Mouse (Mus musculus) embryonic facial prominence, embryonic 10.5 days (tissue): Measurements from ENCODE around the gene Lmx1a. TPM values are rescaled to one million over a fixed set of nuclear protein-coding genes. Genes with fewer than 3 reads are reported as not detected.

Source experiments
- DNase-seq: peaks from one replicate; pipeline ENCODE4 v3.0.0-alpha.2; 2017; ENCODE audit warnings: low spot score
- H3K27ac ChIP-seq: fragments of 300-500 bp; sonication (generic); replicated peaks from 2 replicates; pipeline ENCODE4 v1.5.1; 2016; ENCODE audit warnings: mild to moderate bottlenecking
- H3K27me3 ChIP-seq: fragments of 300-500 bp; sonication (generic); replicated peaks from 2 replicates; pipeline ENCODE4 v1.6.1; 2016; ENCODE audit warnings: low read depth, mild to moderate bottlenecking; ENCODE audit not compliant: poor library complexity, severe bottlenecking
- H3K36me3 ChIP-seq: fragments of 300-500 bp; sonication (generic); replicated peaks from 2 replicates; pipeline ENCODE4 v1.6.1; 2016; ENCODE audit warnings: mild to moderate bottlenecking, moderate library complexity
- H3K4me1 ChIP-seq: fragments of 300-500 bp; sonication (generic); 2 replicates; pipeline ENCODE4 v1.6.1; 2016
- H3K4me3 ChIP-seq: fragments of 300-500 bp; sonication (generic); 2 replicates; pipeline ENCODE4 v1.5.1; 2016; ENCODE audit warnings: mild to moderate bottlenecking, moderate library complexity
- H3K9me3 ChIP-seq: fragments of 300-500 bp; sonication (generic); 2 replicates; pipeline ENCODE4 v1.6.1; 2016; ENCODE audit warnings: mild to moderate bottlenecking
- WGBS: fragments of 180-500 bp; shearing (Covaris S2); methylation state at CpG from one replicate; pipeline ENCODE4 v1.1.7; 2016; 5-methylcytosine and 5-hydroxymethylcytosine counted together
- polyA plus RNA-seq: library from polyadenylated mRNA; unstranded; fragments of >200 nt; fragmentation: Nextera tagmentation; extraction: Ambion mirVana; gene quantifications from 2 replicates; pipeline ENCODE4 v1.2.1, GENCODE M21; 2016

The Lmx1a gene
- polyA plus RNA-seq, 1 experiment from 2014 or later, result 2.6 TPM

DNA sequence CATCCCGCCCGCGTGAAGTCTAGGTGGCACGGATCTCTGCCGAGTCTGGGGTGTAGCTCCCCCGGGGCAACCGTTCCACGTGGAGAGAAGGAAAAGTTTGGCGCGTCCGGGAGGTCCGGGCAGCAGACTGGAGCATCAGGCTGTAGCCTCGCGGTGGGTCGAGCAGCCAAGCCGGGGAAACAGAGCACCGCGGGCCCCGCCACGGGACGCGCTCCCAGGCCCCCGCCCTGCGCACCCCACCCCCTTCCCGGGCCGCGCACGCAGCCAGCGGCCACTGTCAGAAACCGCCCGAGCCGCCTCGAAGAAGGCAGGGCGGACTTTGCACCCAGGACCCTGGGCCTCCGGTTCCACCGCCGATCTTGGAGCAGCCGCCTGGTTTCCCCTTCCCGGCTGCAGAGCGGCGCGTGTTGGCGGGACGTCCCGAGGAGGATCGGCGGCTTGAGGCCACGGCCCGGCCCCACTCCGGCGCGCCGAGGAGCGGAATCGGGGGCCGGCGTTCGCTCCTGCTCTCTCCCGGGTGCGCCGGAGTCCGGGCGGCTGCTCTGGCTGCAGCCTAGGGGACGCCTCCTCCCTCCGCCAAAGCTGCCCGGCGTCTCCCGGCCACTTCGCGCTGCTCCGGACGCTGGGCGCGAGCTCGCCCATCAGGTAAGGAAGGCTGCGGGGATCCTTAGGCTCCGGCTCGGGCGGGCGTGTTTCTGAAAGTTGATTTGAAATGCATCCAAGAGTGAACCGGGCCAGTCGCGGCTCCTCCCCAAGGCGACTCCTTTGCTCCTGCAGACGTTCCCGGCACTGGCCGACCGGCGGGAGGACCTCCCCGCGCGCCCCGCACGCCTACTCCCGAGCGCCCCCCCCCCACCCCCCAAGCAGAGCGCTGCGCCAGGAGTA, 448 bp upstream of the Lmx1a start:
- Histone ChIP-seq H3K27me3 (peaks cover 82% of the 10 kb centered on the region), H3K27ac (peak overlapping the region; percentile 54), H3K4me3 (peak overlapping the region; percentile 68), H3K4me1 (peaks cover 30% of the 10 kb centered on the region), H3K36me3 (no peaks in the 10 kb centered on the region), H3K9me3 (peaks cover 6% of the 10 kb centered on the region; the same call in 1 of the 2 replicates)
- under 1% methylated on average over 98 of the region's 98 CpGs for WGBS
- DNase-seq, result peak; percentile 72

DNA sequence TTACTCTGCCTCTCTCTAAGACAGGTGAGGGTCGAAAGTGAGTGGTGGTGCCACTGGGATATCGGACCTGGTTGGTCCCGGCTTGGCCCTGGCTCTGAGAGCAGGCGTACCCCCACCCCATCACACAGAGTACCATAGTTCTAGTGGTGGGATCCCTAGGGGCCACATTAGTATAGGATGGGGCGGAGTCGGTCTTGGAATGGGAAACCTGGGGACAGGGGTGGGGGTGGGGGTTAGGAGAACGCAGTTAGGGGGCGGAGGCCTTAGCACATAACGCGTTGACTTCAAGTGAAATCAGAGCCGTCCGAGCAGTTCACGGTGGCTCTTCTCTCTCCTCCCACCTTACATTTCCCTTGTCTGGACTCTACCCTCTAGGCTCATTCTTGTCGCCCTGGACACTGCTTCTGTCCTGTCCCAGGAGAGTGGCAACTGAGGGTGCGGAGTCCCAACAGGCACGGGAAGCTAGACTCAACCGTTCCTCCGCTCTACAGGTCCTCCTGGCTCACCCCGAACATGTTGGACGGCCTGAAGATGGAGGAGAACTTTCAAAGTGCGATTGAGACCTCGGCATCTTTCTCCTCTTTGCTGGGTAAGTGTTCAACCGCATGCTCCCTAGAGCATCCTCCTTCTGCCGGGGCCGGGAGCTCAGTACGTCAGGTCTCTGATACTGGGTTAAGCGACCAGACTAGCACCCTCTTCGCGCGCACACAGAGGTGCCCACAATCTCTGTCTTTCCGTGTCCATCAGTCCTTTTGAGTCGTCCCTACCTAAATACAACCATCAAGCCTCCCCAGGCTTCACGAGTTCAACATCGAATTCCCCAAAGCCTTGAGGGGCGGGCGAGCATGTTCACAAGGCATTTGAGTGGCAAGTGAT, 463 bp downstream of the Lmx1a start:
- WGBS, result 2% methylated on average over 36 of the region's 36 CpGs
- H3K4me1 ChIP-seq, result peaks cover 30% of the 10 kb centered on the region
- peaks cover 91% of the 10 kb centered on the region for H3K27me3 ChIP-seq
- peak; percentile 54 for DNase-seq
- peak overlapping the region; percentile 68 for H3K4me3 ChIP-seq
- peaks cover 3% of the 10 kb centered on the region; the same call in 1 of the 2 replicates for H3K9me3 ChIP-seq
- no peaks in the 10 kb centered on the region for H3K36me3 ChIP-seq
- H3K27ac ChIP-seq, result no peak overlapping the region; the same call in 1 of the 2 replicates

DNA sequence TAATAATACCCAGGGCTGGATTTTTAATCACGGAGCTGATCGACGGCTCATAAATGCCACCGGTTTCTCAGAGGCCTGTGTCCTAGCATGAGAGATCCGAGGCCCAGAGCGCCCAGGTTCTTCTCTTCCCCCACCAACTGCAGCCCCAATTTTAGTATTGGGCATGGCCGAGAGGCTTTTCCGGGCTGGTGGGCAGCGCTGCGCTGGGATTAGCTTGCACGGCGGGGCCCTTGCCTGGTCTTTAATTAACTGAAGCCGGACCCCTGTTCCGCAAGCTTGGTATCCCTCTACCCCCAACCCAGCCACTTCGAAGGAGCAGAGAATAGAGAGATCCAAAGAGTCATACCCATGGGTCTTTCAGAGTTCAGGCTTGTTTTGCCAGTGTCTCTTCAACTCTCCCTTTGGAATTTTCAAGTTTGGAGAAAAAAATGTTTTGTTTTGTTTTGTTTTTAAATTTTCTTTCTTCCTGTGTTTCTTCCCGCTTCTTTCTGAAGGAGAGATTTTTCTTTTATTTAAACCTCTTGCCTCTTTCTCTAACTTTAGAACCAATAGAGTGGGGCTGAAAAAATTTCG, 1.2 kb downstream of the Lmx1a start:
- DNase-seq, result peak; percentile 55
- Histone ChIP-seq H3K27me3 (peaks cover 98% of the 10 kb centered on the region), H3K4me1 (peaks cover 30% of the 10 kb centered on the region), H3K9me3 (no peaks in the 10 kb centered on the region), H3K27ac (no peak overlapping the region), H3K4me3 (peak overlapping the region; percentile 68; the same call in 1 of the 2 replicates), H3K36me3 (no peaks in the 10 kb centered on the region)
- WGBS, result under 1% methylated on average over 17 of the region's 17 CpGs

DNA sequence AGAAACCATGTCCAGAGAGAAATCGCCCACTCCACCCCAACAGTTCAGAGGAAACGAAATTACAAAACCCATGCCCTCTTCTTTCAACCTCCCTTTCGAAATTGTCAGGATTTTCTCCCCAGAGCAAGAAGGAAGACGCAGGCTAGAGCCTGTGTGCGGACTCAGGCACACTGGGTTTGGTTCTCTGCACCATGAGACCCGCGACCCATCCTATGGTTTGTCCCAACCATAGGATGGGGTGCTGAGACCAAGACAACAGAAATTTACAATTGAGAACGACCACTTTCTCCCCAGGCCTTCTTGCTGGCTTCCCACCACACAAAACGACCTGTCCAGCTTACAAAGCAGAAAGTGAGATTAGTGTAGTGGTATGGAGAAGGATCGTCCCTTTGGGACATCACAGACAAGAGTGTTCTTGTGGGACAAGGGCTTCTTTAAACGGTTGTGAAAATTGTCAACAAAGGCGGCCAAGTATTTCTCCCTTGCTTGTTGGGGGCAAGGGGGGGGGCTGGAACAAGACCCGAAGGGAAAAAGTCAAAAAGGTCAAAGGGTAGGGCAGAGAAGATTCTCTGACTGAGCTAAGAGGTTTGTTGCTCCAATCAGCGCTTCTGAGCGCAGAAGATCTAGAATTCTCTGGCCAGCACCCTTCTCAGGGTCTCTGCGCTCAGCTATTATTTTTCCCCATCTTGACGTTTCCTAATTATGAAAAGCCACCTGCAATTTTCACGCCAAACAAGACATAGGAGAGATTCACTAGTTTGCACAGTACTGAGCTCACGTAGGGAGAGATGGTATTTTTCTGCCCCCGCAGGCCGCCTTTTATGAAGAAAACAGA, 1.9 kb downstream of the Lmx1a start:
- peak; percentile 52 for DNase-seq
- Histone ChIP-seq H3K4me3 (peak overlapping the region; percentile 16; the same call in 1 of the 2 replicates), H3K27me3 (peaks cover 100% of the 10 kb centered on the region), H3K4me1 (peaks cover 30% of the 10 kb centered on the region), H3K9me3 (no peaks in the 10 kb centered on the region), H3K27ac (no peak overlapping the region), H3K36me3 (no peaks in the 10 kb centered on the region)
- 1% methylated on average over 21 of the region's 21 CpGs for WGBS

DNA sequence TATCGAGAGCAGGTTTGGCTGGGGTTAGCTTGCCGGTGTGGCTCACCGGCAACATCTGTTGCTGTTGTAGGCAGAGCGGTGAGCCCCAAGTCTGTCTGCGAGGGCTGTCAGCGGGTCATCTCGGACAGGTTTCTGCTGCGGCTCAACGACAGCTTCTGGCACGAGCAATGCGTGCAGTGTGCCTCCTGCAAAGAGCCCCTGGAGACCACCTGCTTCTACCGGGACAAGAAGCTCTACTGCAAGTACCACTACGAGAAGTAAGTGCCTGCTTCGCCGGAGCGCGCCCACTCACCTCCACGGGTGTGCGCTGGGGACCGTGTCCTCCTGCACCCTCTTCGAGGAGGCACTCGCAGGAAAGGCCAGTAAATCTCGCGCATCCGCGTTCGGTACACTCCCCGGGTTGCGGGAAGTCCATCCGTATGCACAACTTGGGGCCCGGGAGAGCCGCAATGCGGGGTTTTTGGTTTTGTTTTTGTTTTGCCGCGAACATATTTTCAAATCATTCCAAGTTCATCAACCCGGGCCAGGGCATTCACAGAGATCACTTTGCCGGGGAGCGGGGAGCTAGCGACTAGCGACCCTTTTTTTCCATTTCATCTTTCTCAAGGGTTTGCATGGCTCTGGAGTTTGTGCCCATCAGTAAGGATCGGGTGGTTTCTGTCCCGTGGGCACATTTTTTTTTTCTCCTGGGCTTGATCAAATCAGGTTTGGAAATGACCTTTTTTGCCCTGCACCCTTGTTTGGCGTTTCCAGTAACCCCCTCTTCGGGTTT, 3.1 kb downstream of the Lmx1a start:
- peak; percentile 67 for DNase-seq
- no peaks in the 10 kb centered on the region for H3K9me3 ChIP-seq
- H3K36me3 ChIP-seq, result no peaks in the 10 kb centered on the region
- H3K27ac ChIP-seq, result no peak overlapping the region
- under 1% methylated on average over 44 of the region's 44 CpGs for WGBS
- H3K4me1 ChIP-seq, result peaks cover 30% of the 10 kb centered on the region
- H3K4me3 ChIP-seq, result peak overlapping the region; percentile 43
- H3K27me3 ChIP-seq, result peaks cover 100% of the 10 kb centered on the region

DNA sequence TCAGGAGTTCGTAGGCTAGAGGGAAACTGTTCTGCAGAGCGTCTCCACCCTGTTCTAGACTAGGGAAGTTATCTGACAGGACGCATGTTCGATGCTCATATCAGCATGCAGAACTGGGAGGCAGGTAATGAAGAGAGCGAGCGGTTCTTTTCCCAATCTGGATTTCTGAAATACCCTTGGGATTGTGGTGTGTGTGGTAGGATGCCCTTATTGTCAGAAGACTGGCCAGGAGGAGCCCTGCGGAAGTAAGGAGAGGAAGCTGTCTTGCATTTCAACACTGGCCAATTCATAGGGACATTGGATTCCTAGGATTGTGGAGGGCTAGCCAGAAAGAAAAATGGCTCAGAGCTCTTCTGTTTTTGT, 3.6 kb downstream of the Lmx1a start:
- Histone ChIP-seq H3K36me3 (no peaks in the 10 kb centered on the region), H3K27me3 (peaks cover 99% of the 10 kb centered on the region), H3K4me1 (peaks cover 30% of the 10 kb centered on the region), H3K4me3 (no peak overlapping the region; the same call in none of the 2 replicates), H3K27ac (no peak overlapping the region), H3K9me3 (no peaks in the 10 kb centered on the region)
- peak; percentile 41 for DNase-seq
- 2% methylated on average over 7 of the region's 7 CpGs for WGBS

DNA sequence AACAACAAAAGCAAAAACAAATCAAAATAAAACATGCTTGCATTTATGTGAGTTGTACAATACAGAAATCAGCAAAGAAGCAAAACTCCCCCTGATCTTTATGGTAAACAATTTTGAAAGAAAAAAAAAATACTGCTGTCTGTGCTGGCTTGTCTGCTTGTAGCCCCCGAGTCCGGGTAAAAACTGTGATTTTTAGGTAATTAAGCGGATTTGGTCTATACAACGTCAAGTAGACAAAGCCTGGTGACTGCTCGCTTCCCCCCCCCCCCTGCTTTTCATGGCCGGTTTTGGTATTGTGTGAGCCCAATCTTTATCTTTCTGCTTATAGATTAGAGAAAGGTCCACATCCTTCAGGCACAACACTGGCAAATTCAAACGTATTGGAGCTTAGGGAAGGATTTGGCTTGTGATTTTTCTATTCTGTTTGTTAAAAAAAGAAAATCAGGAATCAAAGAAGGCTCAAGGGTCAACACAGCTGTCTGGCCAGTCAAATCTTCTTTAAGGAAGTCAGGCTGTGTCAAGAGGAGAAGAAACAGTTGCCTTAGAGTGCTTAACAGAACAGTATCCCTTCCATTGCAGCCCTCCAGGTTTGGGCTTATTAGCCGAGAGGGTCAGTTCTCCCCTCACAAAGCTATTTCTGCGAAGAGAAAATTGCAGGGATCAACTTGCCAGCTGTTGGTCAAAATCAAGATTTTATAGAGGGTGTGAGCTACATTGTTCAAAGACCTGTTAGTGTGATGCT, 4.6 kb downstream of the Lmx1a start:
- Histone ChIP-seq H3K27ac (no peak overlapping the region), H3K36me3 (no peaks in the 10 kb centered on the region), H3K9me3 (no peaks in the 10 kb centered on the region), H3K4me3 (no peak overlapping the region), H3K4me1 (peaks cover 23% of the 10 kb centered on the region), H3K27me3 (peaks cover 99% of the 10 kb centered on the region)
- 1% methylated on average over 9 of the region's 9 CpGs for WGBS
- no peak for DNase-seq

DNA sequence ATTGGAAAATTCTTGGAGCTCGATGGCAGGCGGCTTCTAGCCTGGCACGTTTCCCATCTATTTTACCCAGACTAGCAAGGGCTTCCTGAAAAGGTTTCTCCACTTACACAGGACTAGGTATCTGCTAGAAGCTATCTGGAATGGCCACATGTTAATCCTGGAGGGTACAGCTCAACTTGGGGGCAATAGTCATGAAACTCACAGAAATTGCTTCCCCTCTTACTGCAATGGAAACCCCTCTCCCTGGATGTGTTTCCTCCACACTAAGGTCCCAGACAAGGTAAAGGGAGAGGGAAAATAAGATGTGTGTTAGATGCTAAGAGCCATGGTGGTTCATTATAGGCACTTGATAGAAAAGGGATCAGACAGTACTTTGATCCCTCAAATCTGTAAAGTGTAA, 5.7 kb downstream of the Lmx1a start:
- Histone ChIP-seq H3K4me1 (peaks cover 14% of the 10 kb centered on the region), H3K27ac (no peak overlapping the region), H3K36me3 (no peaks in the 10 kb centered on the region), H3K4me3 (no peak overlapping the region), H3K9me3 (no peaks in the 10 kb centered on the region), H3K27me3 (peaks cover 99% of the 10 kb centered on the region)
- DNase-seq, result no peak
- WGBS, result 25% methylated on average over 3 of the region's 3 CpGs

DNA sequence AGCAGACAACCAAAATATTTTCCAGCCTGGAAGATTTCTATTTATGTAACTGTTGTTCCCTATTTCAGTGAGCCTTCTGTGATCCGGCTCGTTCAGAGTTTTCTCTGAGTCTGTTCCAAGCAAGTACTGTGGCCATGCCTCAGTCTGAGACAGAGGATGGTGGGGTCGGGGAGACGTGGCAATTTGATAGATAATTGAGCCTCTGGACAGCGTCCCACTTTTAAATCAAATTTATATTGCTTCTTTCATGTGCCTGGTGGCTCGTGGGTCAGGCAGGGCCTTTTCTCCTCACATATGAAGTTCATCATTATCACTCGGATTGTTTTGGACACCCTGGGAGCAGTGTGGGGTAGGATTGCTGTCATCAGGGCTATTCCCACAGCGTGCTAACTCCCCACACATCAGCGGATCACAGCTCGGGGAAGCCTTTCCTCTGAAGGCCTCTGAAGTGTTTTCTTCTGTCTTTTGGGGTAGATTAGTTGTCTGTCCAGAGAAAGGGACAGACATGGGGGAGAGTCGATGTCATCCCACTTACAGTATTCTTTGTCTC, 6.9 kb downstream of the Lmx1a start:
- Histone ChIP-seq H3K27me3 (peaks cover 99% of the 10 kb centered on the region), H3K36me3 (no peaks in the 10 kb centered on the region), H3K4me3 (no peak overlapping the region), H3K4me1 (peaks cover 22% of the 10 kb centered on the region), H3K27ac (no peak overlapping the region), H3K9me3 (no peaks in the 10 kb centered on the region)
- WGBS, result 36% methylated on average over 11 of the region's 11 CpGs
- no peak for DNase-seq

DNA sequence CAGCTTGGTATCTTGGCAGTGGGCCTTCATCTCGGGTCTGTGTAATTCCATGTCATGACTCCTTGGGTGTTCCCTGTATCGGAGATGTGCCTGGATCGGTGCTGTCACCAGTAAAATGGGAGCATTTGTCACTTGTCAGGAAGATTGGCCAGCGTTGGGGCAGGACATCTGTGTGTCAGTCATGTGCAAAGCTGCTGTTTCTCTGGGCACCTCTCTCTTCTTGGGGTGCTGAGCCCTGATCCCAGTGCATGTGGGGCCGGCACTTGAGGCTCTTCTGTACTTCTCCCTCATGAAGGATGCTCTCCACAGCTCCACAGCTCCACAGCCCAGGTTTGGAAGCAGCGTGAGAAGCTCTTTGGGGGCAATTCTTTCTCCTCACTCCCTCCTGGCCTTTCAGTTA, 10.7 kb downstream of the Lmx1a start:
- H3K27me3 ChIP-seq, result peaks cover 75% of the 10 kb centered on the region
- peaks cover 8% of the 10 kb centered on the region for H3K4me1 ChIP-seq
- WGBS, result 44% methylated on average over 6 of the region's 6 CpGs
- H3K36me3 ChIP-seq, result no peaks in the 10 kb centered on the region
- DNase-seq, result no peak
- H3K27ac ChIP-seq, result no peak overlapping the region
- H3K4me3 ChIP-seq, result no peak overlapping the region
- no peaks in the 10 kb centered on the region for H3K9me3 ChIP-seq
